Mouse (Mus musculus) monocyte, adult 59 days (primary cell): ENCODE data around the gene Cyp2c37. TPM values are rescaled to one million over a fixed set of nuclear protein-coding genes. Genes with fewer than 3 reads are reported as not detected.

Experiments
- total RNA-seq, 2 experiments: library from RNA; stranded (reverse); gene quantifications; one replicate each; pipeline ENCODE4 v1.2.4; 2023

The Cyp2c37 gene
- total RNA-seq: not detected

DNA sequence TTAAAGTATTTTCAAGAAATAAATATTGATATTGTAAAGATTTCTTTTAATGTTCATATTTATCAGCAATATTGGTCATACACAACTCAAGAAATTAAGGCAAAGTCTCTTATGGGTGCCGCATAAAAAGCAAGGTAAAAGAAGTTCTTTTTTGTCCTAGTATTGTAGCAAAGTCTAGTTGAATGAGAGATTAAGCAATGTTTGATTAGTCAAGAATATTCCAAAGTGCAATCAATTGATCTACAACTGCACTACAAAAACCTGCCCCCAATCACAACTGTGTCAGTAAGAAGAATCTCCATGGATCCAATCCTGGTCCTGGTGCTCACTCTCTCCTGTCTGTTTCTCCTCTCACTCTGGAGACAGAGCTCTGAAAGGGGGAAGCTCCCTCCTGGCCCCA, at the start of gene Cyp2c37:
Gene Cyp2c37 (plus strand): TSS at position 285 of the 400 bp plus-strand sequence.

Other genes starting within 250 kb of the Cyp2c37 start
- gene Cyp2c40, start 179.6 kb upstream of the Cyp2c37 start, total RNA-seq: not detected
- not detected for gene Cyp2c69, start 105.6 kb upstream of the Cyp2c37 start, total RNA-seq
- not detected for gene Cyp2c54, start 81.4 kb downstream of the Cyp2c37 start, total RNA-seq
- gene Cyp2c50, start 97.3 kb downstream of the Cyp2c37 start, total RNA-seq: not detected
- not detected for gene Cyp2c70, start 194.9 kb downstream of the Cyp2c37 start, total RNA-seq